In genomic region chr11:54111976-54112741, GRCm38 (mm10) we compare ENCODE assay signal across 8 mouse cellular contexts. TPM values are rescaled to one million over a fixed set of nuclear protein-coding genes. Genes with fewer than 3 reads are reported as not detected.
DNase-seq lines count a peak whose midpoint lies in the region; ATAC-seq and TF ChIP-seq lines count a peak whose summit lies in the region.

No protein-coding gene starts in this region.

- ATAC-seq in forebrain, embryonic 12.5 days (ENCODE audit: low FRiP score), result no peak
- peak; percentile 51; the same call in 1 of the 2 replicates for ATAC-seq in hindbrain, embryonic 11.5 days (ENCODE audit: low FRiP score)
- ATAC-seq in limb, embryonic 12.5 days (ENCODE audit: insufficient number of reproducible peaks, insufficient read depth, low FRiP score, low TSS enrichment, low read depth), result no peak
- no peak for ATAC-seq in midbrain, embryonic 15.5 days (replicated peaks)

- H3K4me2 ChIP-seq in forebrain, embryonic 12.5 days, result peak overlapping the region; percentile 40
- H3K4me2 ChIP-seq in hindbrain, embryonic 11.5 days (replicated peaks; ENCODE audit: low read depth, low read length), result no peak overlapping the region
- peak overlapping the region; percentile 47 for H3K4me2 ChIP-seq in limb, embryonic 12.5 days
- H3K4me2 ChIP-seq in midbrain, embryonic 15.5 days, result 0 out of 2 replicates have a peak overlapping the region, but pooled peaks have one; percentile 33

- peak overlapping the region; percentile 49; the same call in 1 of the 2 replicates for H3K4me3 ChIP-seq in E14TG2a.4 (replicated peaks; ENCODE audit: low read length)
- H3K4me3 ChIP-seq in forebrain, embryonic 12.5 days (replicated peaks), result no peak overlapping the region
- no peak overlapping the region for H3K4me3 ChIP-seq in hindbrain, embryonic 11.5 days (ENCODE audit: low read depth, low read length)
- H3K4me3 ChIP-seq in limb, embryonic 12.5 days (replicated peaks), result no peak overlapping the region
- no peak overlapping the region for H3K4me3 ChIP-seq in midbrain, embryonic 15.5 days

- H3K27me3 ChIP-seq in E14TG2a.4 (ENCODE audit: insufficient read depth, low read length), result peaks cover 23% of the 10 kb centered on the region
- peaks cover 2% of the 10 kb centered on the region; the same call in 1 of the 2 replicates for H3K27me3 ChIP-seq in forebrain, embryonic 12.5 days
- no peaks in the 10 kb centered on the region for H3K27me3 ChIP-seq in hindbrain, embryonic 11.5 days (ENCODE audit: control insufficient read depth, insufficient read depth, low read length)
- H3K27me3 ChIP-seq in limb, embryonic 12.5 days, result no peaks in the 10 kb centered on the region
- H3K27me3 ChIP-seq in midbrain, embryonic 15.5 days (replicated peaks), result no peaks in the 10 kb centered on the region

- H3K27ac ChIP-seq in forebrain, embryonic 12.5 days, result peak overlapping the region; percentile 86
- H3K27ac ChIP-seq in hindbrain, embryonic 11.5 days (ENCODE audit: low read depth, low read length), result no peak overlapping the region
- peak overlapping the region; percentile 92 for H3K27ac ChIP-seq in limb, embryonic 12.5 days
- peak overlapping the region; percentile 85 for H3K27ac ChIP-seq in midbrain, embryonic 15.5 days

- no peaks in the 10 kb centered on the region for H3K9me3 ChIP-seq in E14TG2a.4 (ENCODE audit: low read length)
- no peaks in the 10 kb centered on the region for H3K9me3 ChIP-seq in forebrain, embryonic 12.5 days
- no peaks in the 10 kb centered on the region for H3K9me3 ChIP-seq in hindbrain, embryonic 11.5 days (ENCODE audit: control insufficient read depth, low read length)
- H3K9me3 ChIP-seq in limb, embryonic 12.5 days, result no peaks in the 10 kb centered on the region
- H3K9me3 ChIP-seq in midbrain, embryonic 15.5 days, result no peaks in the 10 kb centered on the region

- peaks cover 8% of the 10 kb centered on the region for H3K36me3 ChIP-seq in E14TG2a.4 (ENCODE audit: insufficient read depth, low read length)
- no peaks in the 10 kb centered on the region for H3K36me3 ChIP-seq in forebrain, embryonic 12.5 days (replicated peaks)
- H3K36me3 ChIP-seq in hindbrain, embryonic 11.5 days (ENCODE audit: control insufficient read depth, insufficient read depth, low read length), result no peaks in the 10 kb centered on the region
- H3K36me3 ChIP-seq in limb, embryonic 12.5 days, result peaks cover 21% of the 10 kb centered on the region
- no peaks in the 10 kb centered on the region for H3K36me3 ChIP-seq in midbrain, embryonic 15.5 days (replicated peaks)

- DNase-seq in adrenal gland, postnatal 14 days, result peak; percentile 63
- DNase-seq in hindbrain, embryonic 11.5 days (ENCODE audit: low spot score), result peak; percentile 18
- no peak for DNase-seq in thymus, postnatal 4 days
- DNase-seq in thymus, postnatal 10 days (ENCODE audit: low spot score in 2 of 2), result no peak

- 83% methylated on average over 21 of the region's 21 CpGs for WGBS in forebrain, embryonic 12.5 days
- 77% methylated on average over 21 of the region's 21 CpGs for WGBS in hindbrain, embryonic 11.5 days
- 76% methylated on average over 21 of the region's 21 CpGs for WGBS in limb, embryonic 12.5 days
- WGBS in midbrain, embryonic 15.5 days, result 68% methylated on average over 21 of the region's 21 CpGs

- H3K9ac ChIP-seq in forebrain, embryonic 12.5 days, result no peak overlapping the region
- no peak overlapping the region for H3K9ac ChIP-seq in hindbrain, embryonic 11.5 days (ENCODE audit: low read depth, low read length)
- H3K9ac ChIP-seq in limb, embryonic 12.5 days (replicated peaks), result no peak overlapping the region; the same call in 1 of the 2 replicates
- no peak overlapping the region for H3K9ac ChIP-seq in midbrain, embryonic 15.5 days

- TF ChIP-seq CTCF in E14TG2a.4 (conservative IDR thresholded peaks at IDR 0.05; ENCODE audit: low read length), result no peak

- H3K4me1 ChIP-seq in E14TG2a.4 (replicated peaks; ENCODE audit: low read depth, low read length), result peaks cover 27% of the 10 kb centered on the region
- peaks cover 26% of the 10 kb centered on the region for H3K4me1 ChIP-seq in forebrain, embryonic 12.5 days
- H3K4me1 ChIP-seq in hindbrain, embryonic 11.5 days (replicated peaks; ENCODE audit: control insufficient read depth, insufficient read depth, low read length), result no peaks in the 10 kb centered on the region
- peaks cover 45% of the 10 kb centered on the region for H3K4me1 ChIP-seq in limb, embryonic 12.5 days (replicated peaks)
- H3K4me1 ChIP-seq in midbrain, embryonic 15.5 days, result peaks cover 27% of the 10 kb centered on the region

RNA-seq across cellular contexts. Expression of gene P4ha2, which starts 12.3 kb away (rescaled TPM):
- total RNA-seq in adrenal gland, postnatal 14 days (2021), result 24.3 and 28.3 TPM in 2 replicates
- polyA plus RNA-seq in forebrain, embryonic 12.5 days (2016; fragmentation: Nextera tagmentation; extraction: Ambion mirVana), result 10.5 and 12.7 TPM in 2 replicates
- polyA plus RNA-seq in hindbrain, embryonic 11.5 days (2014; fragmentation: Nextera tagmentation; extraction: Ambion mirVana), result 18.2 and 20.3 TPM in 2 replicates
- polyA plus RNA-seq in limb, embryonic 12.5 days (2016; fragmentation: Nextera tagmentation; extraction: Ambion mirVana), result 52.7 and 56.6 TPM in 2 replicates
- polyA plus RNA-seq in midbrain, embryonic 15.5 days (2015; fragmentation: Nextera tagmentation; extraction: Ambion mirVana), result 10.0 and 10.3 TPM in 2 replicates

RNA-seq across cellular contexts. Expression of gene Pdlim4, which starts 43.3 kb away (rescaled TPM):
- total RNA-seq in adrenal gland, postnatal 14 days (2021), result 12.6 and 15.0 TPM in 2 replicates
- polyA plus RNA-seq in forebrain, embryonic 12.5 days (2016; fragmentation: Nextera tagmentation; extraction: Ambion mirVana), result 38.2 and 43.8 TPM in 2 replicates
- polyA plus RNA-seq in hindbrain, embryonic 11.5 days (2014; fragmentation: Nextera tagmentation; extraction: Ambion mirVana), result 46.4 and 49.3 TPM in 2 replicates
- 188 and 205 TPM in 2 replicates for polyA plus RNA-seq in limb, embryonic 12.5 days (2016; fragmentation: Nextera tagmentation; extraction: Ambion mirVana)
- 22.3 and 26.8 TPM in 2 replicates for polyA plus RNA-seq in midbrain, embryonic 15.5 days (2015; fragmentation: Nextera tagmentation; extraction: Ambion mirVana)

Comparison
In these comparisons a context has a peak if more than half of its experiments do, and no peak if none do; other contexts are left out.
1. DNase-seq: peak in adrenal gland, postnatal 14 days (single experiment) and hindbrain, embryonic 11.5 days (single experiment); none in thymus, postnatal 4 days (single experiment) and thymus, postnatal 10 days (0 of 2).